Mouse (Mus musculus): ENCODE data around the gene Rnf41.

Rnf41 gene

DNA sequence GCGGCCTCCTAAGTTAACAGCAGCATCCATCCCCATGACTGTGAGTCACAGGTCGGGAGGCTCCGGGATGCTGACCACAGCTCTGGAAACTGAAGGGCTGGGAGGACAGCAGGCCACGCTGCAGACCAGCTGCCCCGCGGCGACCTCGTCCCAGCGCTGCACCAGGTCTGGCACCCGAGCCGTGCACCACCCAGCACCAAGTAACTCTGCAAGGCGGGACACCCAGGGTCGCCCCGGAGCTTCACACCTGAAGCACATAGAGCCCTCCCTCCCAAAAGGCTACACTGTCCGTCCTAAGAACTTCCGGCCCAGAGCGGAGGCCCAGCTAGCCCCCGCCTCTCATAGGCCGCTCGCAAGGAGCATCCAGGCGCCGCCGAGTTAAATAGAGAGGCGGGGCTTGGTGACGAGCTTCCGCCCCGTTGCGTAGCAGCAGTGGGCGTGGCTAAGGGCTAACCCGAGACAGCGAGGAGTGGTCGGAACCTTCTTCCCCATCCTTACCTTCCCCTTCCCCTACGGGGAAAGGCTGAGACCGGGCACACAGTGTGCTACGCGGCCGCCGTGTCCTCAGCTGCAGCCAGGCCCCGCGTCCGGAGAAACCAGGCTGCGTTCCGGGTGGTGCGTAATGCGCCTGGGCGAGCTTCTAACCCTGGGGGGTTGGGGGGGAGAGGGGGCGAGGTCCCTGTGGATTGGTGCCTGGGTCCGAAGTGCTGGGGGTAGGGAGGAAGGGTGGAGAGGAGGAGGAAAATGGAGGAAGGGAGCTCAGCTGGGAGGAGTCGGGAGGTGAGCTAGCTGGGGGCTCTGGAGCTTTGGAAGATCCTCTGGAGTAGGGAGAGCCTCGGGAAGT lies at the start of gene Rnf41, which contains the start of gene Nabp2:
Gene Rnf41 (plus strand): TSS at position 447 of the 844 bp plus-strand sequence.
Gene Nabp2 (minus strand): TSS at position 282 of the 844 bp plus-strand sequence.
- DNase-seq (ENCODE audit: low spot score in 2 of 2): peak; percentile 95 to 97

DNA sequence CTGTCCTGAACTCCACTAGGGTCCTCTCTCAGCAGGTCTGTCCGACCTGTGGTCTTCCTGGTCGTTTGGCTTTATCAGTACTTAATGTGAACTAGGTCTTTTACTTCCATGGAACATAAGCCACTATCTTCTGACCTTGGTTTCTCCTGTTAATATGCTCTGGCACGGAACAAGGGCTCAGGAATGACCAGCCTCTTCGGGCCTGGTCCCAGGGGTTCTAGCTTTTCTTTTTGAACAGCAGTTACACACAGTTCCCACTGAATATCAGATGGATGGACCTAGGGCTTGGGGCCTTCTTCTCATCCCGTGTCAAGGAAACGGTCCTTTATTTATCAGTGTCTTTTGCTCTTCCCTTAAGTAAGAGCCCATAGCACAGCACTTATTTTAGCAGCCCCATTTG lies 49.6 kb upstream of the Rnf41 start:
- no peak for DNase-seq (ENCODE audit: low spot score in 2 of 2)

DNA sequence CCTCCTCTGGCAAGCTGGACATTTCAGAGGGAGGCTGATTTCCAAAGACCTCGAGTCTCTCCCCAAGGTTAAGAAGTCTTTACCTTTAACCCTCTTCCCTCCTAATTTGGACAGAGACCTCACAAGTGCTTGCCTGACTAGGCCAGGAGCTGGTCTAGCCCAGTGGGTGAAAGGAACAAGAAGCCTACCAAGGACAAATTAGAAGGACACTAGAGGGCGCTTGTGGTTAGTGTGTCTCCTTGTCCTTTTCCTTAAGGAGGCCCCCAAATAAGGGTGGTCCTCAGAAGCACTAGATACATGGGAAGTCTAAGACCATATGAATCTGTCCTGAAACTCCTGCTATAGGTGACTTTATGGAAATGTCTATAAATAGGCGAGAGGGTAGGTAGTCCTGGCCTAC lies 48.9 kb upstream of the Rnf41 start:
- DNase-seq (ENCODE audit: low spot score in 2 of 2): peak in 1 of 2 experiments; percentile 48

DNA sequence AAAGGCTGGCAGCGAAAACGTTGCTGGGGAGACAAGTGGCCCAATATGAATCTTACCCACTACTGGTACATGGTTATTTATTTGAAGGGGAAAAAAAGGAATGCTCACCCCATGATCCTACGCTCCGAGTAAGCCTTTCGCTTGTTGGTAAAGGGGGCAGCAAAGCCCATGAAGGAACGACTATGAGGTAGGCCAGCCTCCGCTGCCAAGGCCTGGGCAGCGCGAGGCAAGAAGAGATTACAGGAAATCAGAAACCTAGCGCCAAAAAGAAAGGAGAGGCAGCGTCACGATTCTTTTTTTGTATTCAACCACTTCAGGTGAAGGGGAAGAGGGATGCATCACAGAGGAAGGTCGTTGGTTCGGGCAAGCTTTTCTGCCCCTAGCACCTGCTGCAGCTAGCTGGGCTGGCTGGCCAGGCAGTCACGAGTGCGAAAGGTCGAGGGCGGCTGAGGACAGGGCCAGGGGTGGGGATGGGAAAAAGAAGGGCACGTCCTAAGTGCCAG lies 43.5 kb upstream of the Rnf41 start:
- no peak for DNase-seq (ENCODE audit: low spot score in 2 of 2)

DNA sequence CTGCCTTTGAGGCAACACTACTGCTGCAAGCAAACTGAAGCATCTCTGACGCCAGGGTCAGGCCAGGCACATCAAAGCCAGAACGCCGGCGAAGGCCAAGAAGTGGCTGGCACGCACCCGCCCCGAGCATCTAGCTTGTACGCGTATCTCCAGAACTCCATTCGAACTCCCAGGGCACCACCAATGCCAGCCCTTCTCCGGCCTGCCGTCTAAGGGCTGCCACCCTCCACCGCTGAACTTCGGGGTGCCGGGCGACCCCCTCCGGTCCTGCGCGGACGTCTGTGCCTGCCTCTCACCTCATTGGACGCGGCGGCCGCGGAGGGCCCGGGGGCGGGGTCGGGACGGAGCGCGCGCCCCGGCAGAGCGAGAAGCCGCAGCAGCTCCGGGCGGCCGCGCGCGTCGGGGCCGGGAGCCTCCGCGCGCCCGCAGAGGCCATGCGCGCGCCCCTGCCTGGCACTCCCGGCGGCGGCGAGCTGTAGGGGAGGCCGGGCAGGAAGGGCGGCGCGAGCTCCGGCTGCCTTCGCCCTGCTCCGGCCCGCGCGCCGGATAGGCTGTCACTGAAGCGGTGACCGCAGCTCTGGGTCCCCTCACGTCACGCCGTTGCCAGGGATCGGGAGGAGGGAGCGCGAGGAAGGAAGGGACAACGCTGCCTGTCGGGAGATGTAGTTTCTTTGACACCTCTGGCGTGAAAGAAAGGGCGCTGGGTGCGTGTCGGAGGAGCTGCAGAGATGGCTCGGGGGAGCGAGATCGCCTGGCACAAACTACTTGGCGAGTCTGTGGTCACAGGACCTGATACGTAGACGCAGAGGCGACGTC lies 42.8 kb upstream of the Rnf41 start, which contains the start of gene Coq10a:
Gene Coq10a (minus strand): TSS at position 596 of the 816 bp plus-strand sequence.
- peak; percentile 85 to 87 for DNase-seq (ENCODE audit: low spot score in 2 of 2)

DNA sequence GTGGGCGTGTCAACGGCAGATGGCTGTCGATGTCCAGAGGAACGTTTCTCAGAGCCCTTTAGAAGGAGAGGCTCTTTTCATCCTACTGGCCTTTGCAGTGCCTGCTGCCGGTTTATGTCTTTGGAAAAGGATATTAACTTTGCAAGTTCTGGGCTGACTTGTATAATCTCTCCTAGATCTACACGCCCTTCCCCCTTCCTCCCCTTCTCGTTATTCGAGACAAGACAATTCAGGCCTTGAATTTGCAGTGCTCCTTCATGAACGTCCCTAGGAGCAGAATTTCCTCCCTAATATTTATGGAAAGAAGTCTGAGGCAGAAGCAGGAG lies 42.3 kb upstream of the Rnf41 start:
- DNase-seq (ENCODE audit: low spot score in 2 of 2): no peak

DNA sequence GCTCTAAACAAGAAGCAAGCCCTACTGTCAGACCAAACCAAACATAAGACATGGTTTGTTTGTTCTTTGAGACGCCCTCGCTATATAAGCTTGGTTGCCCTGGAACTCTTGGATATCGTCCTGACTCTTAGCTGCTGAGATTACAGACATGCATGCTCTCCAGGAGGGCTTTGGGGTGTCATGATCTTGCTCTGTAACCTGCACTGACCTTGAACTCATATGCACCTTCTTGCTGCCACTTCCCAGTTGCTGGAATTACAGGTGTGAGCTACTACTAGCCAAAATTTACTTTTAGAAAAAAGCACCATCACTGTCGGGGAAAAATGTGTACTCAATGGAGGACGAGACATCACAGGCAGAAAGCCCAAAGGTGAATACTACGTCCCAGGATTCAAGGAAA lies 41.9 kb upstream of the Rnf41 start:
- no peak for DNase-seq (ENCODE audit: low spot score in 2 of 2)

DNA sequence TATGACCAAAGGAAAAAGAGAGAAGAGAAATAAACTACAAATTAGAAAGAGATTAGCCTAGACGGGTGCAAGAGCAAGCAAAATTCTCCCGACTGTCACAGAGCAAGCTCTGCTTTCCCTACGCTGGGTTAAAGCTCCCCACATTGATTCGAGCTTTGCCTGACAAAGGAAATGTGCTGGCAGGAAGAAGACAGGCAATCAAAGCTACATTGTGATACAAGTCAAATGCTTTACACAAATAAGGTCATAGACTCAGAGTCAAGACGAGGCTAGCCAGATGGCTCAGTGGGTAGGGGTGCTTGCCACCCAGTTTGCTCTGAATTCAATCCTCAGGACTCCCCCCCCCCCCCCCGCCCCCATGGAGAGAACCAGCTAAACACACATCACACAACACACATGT lies 41.4 kb upstream of the Rnf41 start:
- no peak for DNase-seq (ENCODE audit: low spot score in 2 of 2)

DNA sequence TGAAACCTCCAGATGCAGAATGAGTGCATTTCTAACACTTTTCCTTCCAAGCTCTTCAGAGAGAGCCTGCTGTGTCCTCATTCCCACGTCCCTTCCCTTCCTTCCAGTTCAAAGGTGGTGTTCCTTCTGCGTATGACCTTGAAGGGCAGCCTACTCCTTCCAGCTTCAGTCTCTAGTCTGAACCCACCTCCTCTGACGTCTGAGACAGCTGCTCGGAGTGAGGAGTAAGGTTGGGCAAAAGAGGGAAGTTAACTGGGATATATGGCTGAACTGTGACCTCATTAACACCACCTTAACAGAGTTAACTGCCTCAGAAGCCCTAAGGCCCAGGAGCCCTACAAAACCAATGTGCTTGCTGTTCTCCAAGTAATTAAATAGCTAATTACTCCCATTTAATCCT lies 40.9 kb upstream of the Rnf41 start:
- DNase-seq (ENCODE audit: low spot score in 2 of 2): no peak

DNA sequence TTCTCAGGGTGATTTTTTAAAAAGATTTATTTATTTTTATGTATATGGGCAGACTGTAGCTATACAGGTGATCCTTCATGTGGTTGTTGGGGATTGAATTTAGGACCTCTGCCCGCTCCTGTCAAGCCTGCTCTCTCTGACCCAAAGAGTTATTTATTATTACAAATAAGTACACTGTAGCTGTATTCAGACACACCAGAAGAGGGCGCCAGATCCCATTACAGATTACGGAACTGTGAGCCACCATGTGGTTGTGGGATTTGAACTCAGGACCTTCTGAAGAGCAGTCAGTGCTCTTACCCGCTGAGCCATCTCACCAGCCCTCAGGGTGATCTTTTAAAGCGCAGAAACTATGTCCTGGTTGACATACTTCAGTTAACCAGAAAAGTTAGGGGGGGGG lies 39.3 kb upstream of the Rnf41 start:
- DNase-seq (ENCODE audit: low spot score in 2 of 2): no peak

DNA sequence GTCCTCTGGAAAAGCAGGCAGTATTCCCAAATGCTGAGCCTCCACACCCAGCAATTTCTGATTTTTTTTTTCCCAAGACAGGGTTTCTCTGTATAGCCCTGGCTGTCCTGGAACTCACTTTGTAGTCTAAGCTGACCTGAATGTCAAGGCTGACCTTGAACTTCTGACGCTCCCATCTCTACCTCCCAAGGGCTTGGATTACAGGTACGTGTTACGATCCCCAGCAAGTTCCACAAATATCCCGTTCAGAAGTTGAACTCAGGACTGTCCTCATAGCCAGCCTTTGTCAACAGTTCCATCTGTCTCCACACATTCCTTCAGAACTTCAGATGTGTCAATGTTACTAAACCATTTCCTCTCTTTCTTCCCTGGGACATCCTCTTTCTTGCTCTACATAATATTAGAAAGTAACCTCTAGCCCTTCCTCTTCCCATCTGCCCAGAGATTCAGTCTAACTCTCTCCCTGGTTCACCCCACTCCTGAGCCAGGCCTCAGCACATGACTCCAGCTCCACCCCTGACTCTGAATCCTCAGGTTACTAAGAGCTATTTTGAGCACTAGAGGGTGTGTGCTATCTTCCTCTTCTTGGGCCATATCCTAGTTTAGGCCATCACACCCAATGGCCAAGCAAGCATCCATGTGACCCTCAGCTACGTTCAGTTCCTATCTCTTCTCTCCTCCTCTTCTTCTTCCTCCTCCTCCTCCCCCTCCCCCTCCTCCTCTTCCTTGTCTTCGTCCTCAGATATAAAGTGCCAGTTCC lies 38.3 kb upstream of the Rnf41 start:
- no peak for DNase-seq (ENCODE audit: low spot score in 2 of 2)

DNA sequence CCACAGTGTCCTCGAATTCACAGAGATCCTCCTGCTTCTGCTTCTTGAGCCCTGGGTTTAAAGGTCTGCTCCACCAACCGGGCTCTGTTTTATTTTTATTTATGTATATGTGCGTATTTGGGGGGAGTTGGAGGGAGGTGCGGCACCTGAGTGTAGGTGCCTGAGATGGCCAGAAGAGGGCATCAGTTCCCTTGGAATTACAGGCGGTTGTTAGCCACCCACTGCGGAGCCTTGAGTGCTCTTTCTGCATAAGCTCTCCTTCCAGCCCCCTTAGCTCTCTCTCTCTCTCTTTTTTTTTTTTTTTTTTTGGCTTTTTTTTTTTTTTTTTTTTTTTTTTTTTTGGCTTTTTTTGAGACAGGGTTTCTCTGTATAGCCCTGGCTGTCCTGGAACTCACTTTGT lies 37.1 kb upstream of the Rnf41 start:
- DNase-seq (ENCODE audit: low spot score in 2 of 2): no peak

DNA sequence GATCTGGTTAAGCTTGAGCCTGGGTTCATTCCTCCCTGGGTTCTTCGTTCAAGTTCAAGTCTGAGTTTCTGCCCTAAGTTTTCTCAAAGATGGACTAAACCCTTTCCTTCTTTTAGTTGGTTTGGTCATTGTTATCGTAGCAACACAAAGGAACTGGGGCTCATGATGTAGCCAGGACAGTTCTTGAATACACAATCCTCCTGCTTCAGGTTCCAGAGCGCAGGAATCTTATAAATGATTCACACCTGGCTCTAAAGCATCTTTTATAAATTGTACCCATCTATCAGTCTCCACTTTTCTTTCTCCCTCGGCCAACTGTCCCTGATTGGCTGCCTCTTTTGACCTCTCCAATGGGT lies 35.4 kb upstream of the Rnf41 start:
- DNase-seq (ENCODE audit: low spot score in 2 of 2): no peak

DNA sequence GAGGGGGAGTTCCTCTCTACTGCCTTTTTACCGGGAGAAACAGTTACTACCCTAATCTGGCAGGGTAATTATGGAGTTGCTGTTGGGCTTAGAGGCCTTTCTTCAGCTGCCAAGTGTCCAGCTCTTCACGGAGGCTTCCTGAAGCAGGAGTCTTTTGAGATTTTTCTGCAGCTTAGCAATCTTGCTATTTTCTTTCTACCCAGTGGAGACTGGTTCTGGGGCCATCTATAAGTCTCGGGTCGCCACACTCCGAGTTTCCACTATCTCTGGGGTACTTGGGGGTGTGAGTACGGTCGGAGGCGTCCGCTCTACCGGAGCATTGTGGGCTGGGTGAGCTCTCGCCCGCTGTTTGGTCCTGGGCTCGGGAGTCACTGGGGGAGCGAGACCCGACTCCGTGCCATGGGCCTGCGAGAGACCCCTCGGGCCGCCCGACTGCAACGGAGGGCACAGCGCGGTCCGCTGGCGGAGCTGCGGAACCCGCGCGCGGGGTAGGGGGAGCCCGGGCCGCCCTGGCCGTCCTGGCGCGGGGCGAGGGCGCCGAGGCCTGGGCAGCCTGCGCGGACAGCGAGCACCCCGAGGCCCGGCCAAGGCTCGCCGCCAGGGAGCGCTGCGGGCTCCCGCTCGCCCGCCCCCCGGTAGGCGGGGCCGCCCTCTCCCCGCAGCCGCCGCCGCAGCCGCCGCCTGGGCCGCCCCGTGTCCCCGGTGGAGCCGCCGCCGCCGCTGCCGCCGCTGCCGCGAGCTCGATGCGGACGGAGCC lies 34.8 kb upstream of the Rnf41 start, which contains the start of gene Ankrd52:
Gene Ankrd52 (plus strand): TSS at position 661 of the 757 bp plus-strand sequence.
- peak; percentile 62 to 89 for DNase-seq (ENCODE audit: low spot score in 2 of 2)

DNA sequence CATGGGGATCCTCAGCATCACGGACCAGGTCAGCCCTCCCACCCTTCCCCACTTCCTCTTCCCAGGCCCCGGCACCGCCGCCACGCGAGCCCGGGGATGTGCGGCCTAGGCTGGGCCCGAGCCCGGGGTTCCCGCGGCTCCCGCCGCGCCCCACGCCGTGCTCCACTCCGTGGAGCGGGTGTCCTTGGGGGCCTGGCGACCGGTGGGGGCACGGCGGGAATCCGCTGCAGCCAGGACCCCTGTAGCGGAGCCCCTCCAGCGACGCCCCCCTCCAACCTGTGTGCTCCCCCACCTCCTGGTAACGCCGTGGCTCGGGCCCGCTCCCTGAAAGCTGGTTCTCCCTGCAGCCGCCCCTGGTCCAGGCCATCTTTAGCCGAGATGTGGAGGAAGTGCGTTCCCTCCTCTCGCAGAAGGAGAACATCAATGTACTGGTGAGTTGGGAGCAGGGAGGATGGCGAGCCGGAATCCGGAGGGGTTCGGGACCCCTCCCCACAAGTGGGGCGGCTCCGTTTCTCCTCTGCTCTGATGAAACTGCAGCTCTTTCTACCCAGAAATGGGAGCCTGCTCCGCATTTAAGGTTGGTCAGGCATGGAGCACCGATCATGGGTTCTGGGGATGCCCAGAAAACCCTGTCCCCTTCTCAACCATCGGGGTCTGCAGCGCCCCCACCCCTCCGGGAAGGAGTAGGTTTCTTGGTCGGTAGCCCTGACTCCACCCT lies 34.1 kb upstream of the Rnf41 start:
- peak; percentile 33 to 44 for DNase-seq (ENCODE audit: low spot score in 2 of 2)

DNA sequence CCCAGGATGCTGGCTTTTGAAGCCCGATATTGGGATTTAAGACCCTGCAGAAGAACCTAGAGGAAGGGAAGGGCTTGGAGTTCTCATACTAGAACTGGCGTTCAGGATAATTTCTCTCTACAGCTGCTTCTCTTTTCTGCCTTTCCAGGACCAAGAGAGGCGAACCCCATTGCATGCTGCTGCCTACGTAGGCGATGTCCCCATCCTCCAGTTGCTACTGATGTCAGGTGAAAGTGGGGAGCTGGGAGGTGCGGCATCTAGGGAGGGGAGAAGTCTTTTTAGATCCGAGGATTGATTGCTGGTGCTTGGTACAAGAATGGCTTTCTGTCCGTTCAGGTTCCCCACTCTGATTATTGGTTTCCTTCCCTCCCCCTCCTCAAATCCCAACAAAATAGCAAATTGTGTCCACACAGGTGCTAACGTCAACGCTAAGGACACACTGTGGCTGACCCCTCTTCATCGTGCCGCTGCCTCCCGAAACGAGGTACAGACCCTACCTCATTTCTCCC lies 33.5 kb upstream of the Rnf41 start:
- DNase-seq (ENCODE audit: low spot score in 2 of 2): no peak

DNA sequence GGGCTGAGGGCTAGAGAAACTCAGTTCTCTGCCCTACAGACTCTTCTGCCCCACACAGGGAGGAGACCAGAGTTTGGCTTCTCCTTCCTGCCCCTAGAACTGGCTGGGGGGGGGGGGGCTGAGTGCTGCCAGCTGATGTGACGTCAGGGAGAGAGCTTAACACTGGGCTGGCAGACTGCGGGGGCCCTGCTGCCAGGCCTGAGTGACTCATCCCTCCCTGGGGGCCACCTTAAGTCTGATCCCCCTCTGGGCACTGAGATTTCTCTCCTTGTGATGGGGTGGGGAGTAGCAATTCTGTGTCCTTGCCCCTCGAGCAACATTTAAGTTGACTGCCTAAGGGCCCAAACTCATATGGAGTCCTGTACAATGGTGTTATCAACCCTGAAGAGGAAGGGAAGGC lies 33.0 kb upstream of the Rnf41 start:
- no peak for DNase-seq (ENCODE audit: low spot score in 2 of 2)

DNA sequence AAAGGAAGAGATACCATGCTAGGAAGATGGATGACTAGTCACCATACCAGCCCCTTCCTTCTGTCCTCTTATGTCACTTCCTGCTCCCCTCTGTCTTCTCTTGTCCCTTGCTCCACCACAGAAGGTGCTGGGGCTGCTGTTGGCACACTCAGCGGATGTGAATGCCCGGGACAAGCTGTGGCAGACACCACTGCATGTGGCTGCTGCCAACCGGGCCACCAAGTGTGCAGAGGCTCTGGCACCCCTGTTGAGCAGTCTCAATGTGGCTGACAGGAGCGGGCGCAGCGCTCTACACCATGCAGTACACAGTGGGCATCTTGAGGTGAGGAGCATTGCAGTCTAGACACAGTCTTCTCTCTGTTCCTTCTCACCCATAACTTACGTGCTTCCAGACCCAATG lies 32.2 kb upstream of the Rnf41 start:
- DNase-seq (ENCODE audit: low spot score in 2 of 2): no peak

DNA sequence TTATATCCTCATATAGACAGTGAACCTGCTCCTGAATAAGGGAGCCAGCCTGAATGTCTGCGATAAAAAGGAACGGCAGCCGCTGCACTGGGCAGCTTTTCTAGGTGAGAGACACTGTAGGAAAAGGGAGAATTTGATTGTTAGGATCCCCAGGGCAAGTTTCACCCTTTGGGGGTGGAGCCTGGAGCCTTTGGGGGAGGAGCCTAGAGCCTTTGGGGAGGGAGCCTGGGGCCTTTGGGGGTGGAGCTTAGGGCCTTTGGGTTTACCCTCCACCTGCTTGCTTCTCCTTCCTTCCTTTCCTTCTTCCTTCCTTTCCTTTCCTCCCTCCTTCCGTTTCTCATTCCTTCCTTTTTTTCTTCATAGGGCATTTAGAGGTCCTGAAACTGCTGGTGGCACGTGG lies 30.9 kb upstream of the Rnf41 start:
- DNase-seq (ENCODE audit: low spot score in 2 of 2): no peak

DNA sequence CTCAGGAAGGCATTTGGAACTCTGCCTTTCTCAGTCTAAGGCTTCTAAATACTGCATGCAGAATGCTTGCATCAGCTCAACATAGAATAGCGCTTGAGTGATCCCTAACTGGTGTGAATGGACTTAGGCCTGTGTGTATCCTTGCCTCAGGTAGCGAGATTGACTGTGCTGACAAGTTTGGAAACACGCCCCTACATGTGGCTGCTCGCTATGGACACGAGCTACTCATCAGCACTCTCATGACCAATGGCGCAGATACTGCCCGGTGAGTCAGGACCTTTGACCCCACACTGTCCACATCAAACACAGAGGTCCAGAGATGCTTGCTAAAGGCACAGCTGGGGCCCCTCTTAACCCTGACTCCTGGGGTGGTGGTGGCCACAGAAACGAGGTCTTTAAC lies 29.0 kb upstream of the Rnf41 start:
- DNase-seq (ENCODE audit: low spot score in 2 of 2): no peak

All from thymus, postnatal 10 days (tissue).